Mouse (Mus musculus) embryonic fibroblast, embryonic 13.5 days (primary cell): Measurements from ENCODE around the gene Gfpt2. TPM values are rescaled to one million over a fixed set of nuclear protein-coding genes. Genes with fewer than 3 reads are reported as not detected.
A peak's percentile ranks its signal among the peaks of the same experiment; 100 is the strongest.

Source experiments
- H3K27ac ChIP-seq: 2 replicates; pipeline ENCODE4 v1.5.1; 2012; ENCODE audit warnings: low read length, control low read depth, inconsistent platforms; ENCODE audit not compliant: insufficient read depth
- H3K4me1 ChIP-seq: 2 replicates; pipeline ENCODE4 v1.6.1; 2011; ENCODE audit warnings: low read length; ENCODE audit not compliant: control insufficient read depth, insufficient read depth
- H3K4me3 ChIP-seq: 2 replicates; pipeline ENCODE4 v1.5.1; 2011; ENCODE audit warnings: mild to moderate bottlenecking, control low read depth, low read length; ENCODE audit not compliant: insufficient read depth
- CTCF ChIP-seq: IDR thresholded peaks from 2 replicates; pipeline ENCODE4 v1.5.1; 2011; ENCODE audit warnings: mild to moderate bottlenecking, control low read depth, low read length, moderate library complexity, borderline replicate concordance; ENCODE audit not compliant: insufficient read depth
- POLR2A ChIP-seq: IDR thresholded peaks from 2 replicates; pipeline ENCODE4 v1.6.1; 2011; ENCODE audit warnings: low read depth, mild to moderate bottlenecking, control low read depth, low read length, moderate library complexity
- polyA plus RNA-seq: library from polyadenylated mRNA; stranded (reverse); fragments of >200 nt; gene quantifications from 2 replicates; pipeline ENCODE4 v1.2.4, GENCODE M21; 2011; ENCODE audit warnings: low read depth; ENCODE audit not compliant: missing spikeins, insufficient read length

Gene Gfpt2
- polyA plus RNA-seq, 1 experiment: 13.9 TPM

- TF ChIP-seq POLR2A (no peak), CTCF (no peak)
- no peak overlapping the region for H3K27ac ChIP-seq
- no peak overlapping the region for H3K4me3 ChIP-seq
- peaks cover 6% of the 10 kb centered on the region; the same call in 1 of the 2 replicates for H3K4me1 ChIP-seq
Observed at GRCm38 (mm10) chr11:49834248-49834647, 40.3 kb downstream of the Gfpt2 start.

- Histone ChIP-seq H3K4me3 (no peak overlapping the region), H3K27ac (no peak overlapping the region), H3K4me1 (no peaks in the 10 kb centered on the region)
- TF ChIP-seq POLR2A (no peak), CTCF (no peak)
Observed at GRCm38 (mm10) chr11:49835257-49835956, 41.4 kb downstream of the Gfpt2 start.

GRCm38 (mm10) chr11:49837717-49838407 is 43.9 kb downstream of the Gfpt2 start:
- no peak overlapping the region for H3K27ac ChIP-seq
- no peaks in the 10 kb centered on the region for H3K4me1 ChIP-seq
- no peak overlapping the region for H3K4me3 ChIP-seq
- TF ChIP-seq CTCF (no peak), POLR2A (no peak)

- no peaks in the 10 kb centered on the region for H3K4me1 ChIP-seq
- no peak overlapping the region for H3K27ac ChIP-seq
- H3K4me3 ChIP-seq: no peak overlapping the region
- TF ChIP-seq CTCF (no peak), POLR2A (no peak)
Observed at GRCm38 (mm10) chr11:49840666-49841065, 46.7 kb downstream of the Gfpt2 start.

GRCm38 (mm10) chr11:49841886-49842285 is 47.9 kb downstream of the Gfpt2 start:
- TF ChIP-seq CTCF (no peak), POLR2A (no peak)
- Histone ChIP-seq H3K27ac (no peak overlapping the region), H3K4me3 (no peak overlapping the region)

GRCm38 (mm10) chr11:49842718-49843117 is 48.7 kb downstream of the Gfpt2 start:
- Histone ChIP-seq H3K4me1 (no peaks in the 10 kb centered on the region), H3K4me3 (no peak overlapping the region), H3K27ac (no peak overlapping the region)
- TF ChIP-seq POLR2A (no peak), CTCF (no peak)

More at GRCm38 (mm10) chr11:49841886-49842285, 47.9 kb downstream of the Gfpt2 start:
- H3K4me1 ChIP-seq: no peaks in the 10 kb centered on the region

- no peak for TF ChIP-seq POLR2A
- TF ChIP-seq CTCF: no peak
- Histone ChIP-seq H3K4me3 (no peak overlapping the region), H3K27ac (no peak overlapping the region), H3K4me1 (no peaks in the 10 kb centered on the region)
Observed at GRCm38 (mm10) chr11:49844311-49844710, 50.3 kb downstream of the Gfpt2 start.

GRCm38 (mm10) chr11:49844969-49845368 is 51.0 kb downstream of the Gfpt2 start:
- Histone ChIP-seq H3K4me3 (no peak overlapping the region), H3K4me1 (no peaks in the 10 kb centered on the region)
- no peak for TF ChIP-seq POLR2A
- no peak for TF ChIP-seq CTCF

GRCm38 (mm10) chr11:49845958-49846357 is 52.0 kb downstream of the Gfpt2 start:
- H3K27ac ChIP-seq: no peak overlapping the region
- no peaks in the 10 kb centered on the region for H3K4me1 ChIP-seq
- TF ChIP-seq POLR2A: no peak
- no peak for TF ChIP-seq CTCF
- H3K4me3 ChIP-seq: peak overlapping the region; percentile 37

More at GRCm38 (mm10) chr11:49844969-49845368, 51.0 kb downstream of the Gfpt2 start:
- H3K27ac ChIP-seq: no peak overlapping the region
